Mouse (Mus musculus): ENCODE measurements around the gene Zmynd11. TPM values are rescaled to one million over a fixed set of nuclear protein-coding genes. Genes with fewer than 3 reads are reported as not detected.

Gene Zmynd11
- polyA plus RNA-seq (2012; rRNA removed), result 12.8 and 13.1 TPM in 2 replicates

DNA sequence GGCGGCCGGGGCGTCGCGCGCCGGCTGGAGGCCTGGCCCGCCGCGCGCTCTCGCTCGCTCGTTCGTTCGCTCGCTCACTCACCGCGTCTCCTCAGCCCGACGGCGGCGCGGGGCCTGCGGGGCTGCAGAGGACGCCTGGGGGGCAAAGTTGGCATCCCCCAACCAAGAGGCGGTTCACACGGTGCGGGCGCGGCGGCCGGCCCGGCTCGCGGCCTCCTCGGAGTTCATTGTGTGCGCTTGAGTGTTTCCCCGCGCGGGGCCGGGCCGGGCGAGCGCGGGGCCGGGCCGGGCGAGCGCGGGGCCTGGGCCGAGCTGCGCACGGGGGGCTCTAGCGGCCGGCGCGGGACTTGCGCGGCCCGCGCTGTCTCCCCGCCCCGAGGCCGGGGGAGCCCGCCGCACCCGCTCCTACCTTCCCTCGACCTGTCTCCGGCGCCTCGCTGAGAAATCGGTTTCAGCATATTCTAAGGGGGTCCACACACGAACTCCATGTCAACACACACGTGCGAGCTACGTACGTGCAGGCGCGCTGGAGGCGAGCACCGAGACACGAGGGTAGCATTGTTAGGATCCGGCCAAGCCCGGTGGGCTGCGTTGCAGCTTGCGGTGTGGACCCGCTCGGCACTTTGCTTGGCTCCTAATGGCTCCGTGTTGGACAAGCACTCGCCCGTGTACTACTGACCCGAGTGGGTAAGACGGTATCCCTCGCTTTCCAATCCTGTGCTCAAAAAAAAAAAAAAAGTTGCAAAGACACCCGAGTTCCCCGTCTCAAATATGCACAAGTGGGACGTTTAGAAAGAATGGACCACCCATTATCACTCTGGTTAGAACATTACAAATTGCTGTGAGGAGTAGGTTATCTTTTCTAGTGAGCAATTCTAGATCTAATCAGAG lies at the start of gene Zmynd11:
TSS of gene Zmynd11 (minus strand) at position 685 of the 891 bp plus-strand sequence.
- H3K27me3 ChIP-seq (ENCODE audit: control insufficient read depth, insufficient read depth, low read length), result no peaks in the 10 kb centered on the region
- no peak for TF ChIP-seq CTCF (IDR thresholded peaks at IDR 0.05; ENCODE audit: control insufficient read depth, insufficient read depth, insufficient replicate concordance, low read depth, low read length)
- TF ChIP-seq POLR2A (IDR thresholded peaks at IDR 0.05; ENCODE audit: control insufficient read depth, low read depth, low read length), result no peak
- peaks cover 4% of the 10 kb centered on the region for H3K4me1 ChIP-seq (ENCODE audit: control insufficient read depth, insufficient read depth, low read length)
- H3K4me3 ChIP-seq (ENCODE audit: control insufficient read depth, low read depth, low read length), result peak within 1 kb of the TSS; percentile 97
- H3K36me3 ChIP-seq (ENCODE audit: control insufficient read depth, insufficient read depth, low read length), result no peaks in the 10 kb centered on the region
- H3K27ac ChIP-seq (ENCODE audit: control insufficient read depth, insufficient read depth, low read depth, low read length), result peak within 1 kb of the TSS; percentile 90

DNA sequence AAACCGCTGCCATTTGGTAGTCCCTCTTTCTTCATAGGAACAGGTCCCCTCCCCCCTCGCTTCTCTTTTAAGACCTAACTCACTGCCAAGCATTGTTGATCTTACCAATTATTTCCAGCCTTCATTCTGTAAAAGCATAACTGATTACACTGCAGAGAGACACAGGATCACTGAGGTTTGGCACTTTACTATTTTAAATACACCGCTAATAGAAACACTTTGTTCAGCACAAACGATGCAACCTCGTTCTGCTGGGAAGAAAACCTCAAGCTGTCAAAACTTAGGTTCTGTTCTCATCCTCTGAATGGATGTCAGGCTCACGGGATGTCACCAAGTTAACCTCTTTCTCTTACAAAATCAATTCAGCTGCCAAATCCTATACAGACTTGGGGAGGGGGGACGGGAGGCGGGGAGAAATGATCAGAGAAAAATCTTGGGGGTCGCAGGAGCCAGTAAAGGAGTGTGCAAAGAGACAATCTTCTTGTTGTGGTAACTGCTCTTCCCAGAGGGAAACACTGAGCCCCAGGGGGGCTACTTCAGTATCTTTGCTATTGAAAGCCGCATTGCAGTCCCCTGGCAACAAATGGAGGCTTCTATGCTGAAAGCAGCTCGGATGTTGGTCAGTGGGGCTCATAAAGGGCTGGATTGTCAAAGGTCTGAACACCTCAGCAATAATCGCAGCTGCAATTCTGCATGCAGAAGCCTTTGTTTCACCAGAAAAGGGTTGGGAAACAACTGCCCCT lies 30.9 kb upstream of the Zmynd11 start:
- no peaks in the 10 kb centered on the region for H3K27me3 ChIP-seq (ENCODE audit: control insufficient read depth, insufficient read depth, low read length)
- H3K36me3 ChIP-seq (ENCODE audit: control insufficient read depth, insufficient read depth, low read length), result no peaks in the 10 kb centered on the region
- H3K27ac ChIP-seq (ENCODE audit: control insufficient read depth, insufficient read depth, low read depth, low read length), result no peak overlapping the region
- no peak for TF ChIP-seq CTCF (IDR thresholded peaks at IDR 0.05; ENCODE audit: control insufficient read depth, insufficient read depth, insufficient replicate concordance, low read depth, low read length)
- TF ChIP-seq POLR2A (IDR thresholded peaks at IDR 0.05; ENCODE audit: control insufficient read depth, low read depth, low read length), result no peak
- peaks cover 5% of the 10 kb centered on the region; the same call in 1 of the 2 replicates for H3K4me1 ChIP-seq (ENCODE audit: control insufficient read depth, insufficient read depth, low read length)
- H3K4me3 ChIP-seq (ENCODE audit: control insufficient read depth, low read depth, low read length), result no peak overlapping the region

DNA sequence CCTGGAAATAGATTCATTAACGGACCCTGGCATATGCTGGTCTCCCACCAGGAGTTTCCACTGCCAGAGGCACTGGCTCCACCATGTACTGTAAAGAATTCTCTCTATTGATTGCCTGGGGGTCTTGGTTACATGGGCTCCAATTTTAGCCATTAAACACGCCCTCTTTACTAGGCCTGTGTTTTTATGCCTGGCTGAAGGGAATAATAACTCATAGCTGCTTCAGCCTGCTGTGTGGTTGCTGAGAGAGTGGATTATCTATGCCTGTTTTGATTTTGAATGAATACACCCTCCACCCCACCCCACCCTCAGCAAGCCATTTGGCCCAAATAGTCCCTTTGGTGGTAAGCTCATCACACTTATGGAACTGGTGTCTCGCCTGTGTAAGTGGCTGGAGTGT lies 20.9 kb upstream of the Zmynd11 start:
- H3K27me3 ChIP-seq (ENCODE audit: control insufficient read depth, insufficient read depth, low read length), result no peaks in the 10 kb centered on the region
- H3K27ac ChIP-seq (ENCODE audit: control insufficient read depth, insufficient read depth, low read depth, low read length), result no peak overlapping the region
- no peaks in the 10 kb centered on the region for H3K4me1 ChIP-seq (ENCODE audit: control insufficient read depth, insufficient read depth, low read length)
- TF ChIP-seq POLR2A (IDR thresholded peaks at IDR 0.05; ENCODE audit: control insufficient read depth, low read depth, low read length) (no peak), CTCF (IDR thresholded peaks at IDR 0.05; ENCODE audit: control insufficient read depth, insufficient read depth, insufficient replicate concordance, low read depth, low read length) (no peak)
- no peaks in the 10 kb centered on the region for H3K36me3 ChIP-seq (ENCODE audit: control insufficient read depth, insufficient read depth, low read length)
- H3K4me3 ChIP-seq (ENCODE audit: control insufficient read depth, low read depth, low read length), result no peak overlapping the region

DNA sequence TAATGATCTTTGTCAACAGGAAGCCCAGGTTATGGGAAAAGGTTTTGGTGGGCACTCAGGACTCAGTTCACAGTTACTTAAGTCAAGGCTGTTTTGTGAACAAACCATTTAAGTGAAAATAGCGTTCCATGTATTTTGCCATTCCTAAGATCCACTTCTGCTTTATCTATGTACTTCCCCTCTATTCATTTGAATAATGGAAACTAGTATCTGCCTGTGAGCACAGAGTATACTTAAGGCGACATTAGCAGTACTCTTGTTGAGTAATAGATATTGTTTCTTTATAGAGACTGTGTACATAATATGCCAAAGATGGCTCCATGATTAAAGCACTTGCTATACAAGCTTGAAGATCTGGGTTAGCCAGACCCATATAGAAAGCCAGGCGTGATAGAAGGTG lies 18.6 kb upstream of the Zmynd11 start:
- no peak overlapping the region for H3K27ac ChIP-seq (ENCODE audit: control insufficient read depth, insufficient read depth, low read depth, low read length)
- H3K4me1 ChIP-seq (ENCODE audit: control insufficient read depth, insufficient read depth, low read length), result no peaks in the 10 kb centered on the region
- H3K4me3 ChIP-seq (ENCODE audit: control insufficient read depth, low read depth, low read length), result no peak overlapping the region
- TF ChIP-seq CTCF (IDR thresholded peaks at IDR 0.05; ENCODE audit: control insufficient read depth, insufficient read depth, insufficient replicate concordance, low read depth, low read length) (no peak), POLR2A (IDR thresholded peaks at IDR 0.05; ENCODE audit: control insufficient read depth, low read depth, low read length) (no peak)
- no peaks in the 10 kb centered on the region for H3K27me3 ChIP-seq (ENCODE audit: control insufficient read depth, insufficient read depth, low read length)
- H3K36me3 ChIP-seq (ENCODE audit: control insufficient read depth, insufficient read depth, low read length), result no peaks in the 10 kb centered on the region

DNA sequence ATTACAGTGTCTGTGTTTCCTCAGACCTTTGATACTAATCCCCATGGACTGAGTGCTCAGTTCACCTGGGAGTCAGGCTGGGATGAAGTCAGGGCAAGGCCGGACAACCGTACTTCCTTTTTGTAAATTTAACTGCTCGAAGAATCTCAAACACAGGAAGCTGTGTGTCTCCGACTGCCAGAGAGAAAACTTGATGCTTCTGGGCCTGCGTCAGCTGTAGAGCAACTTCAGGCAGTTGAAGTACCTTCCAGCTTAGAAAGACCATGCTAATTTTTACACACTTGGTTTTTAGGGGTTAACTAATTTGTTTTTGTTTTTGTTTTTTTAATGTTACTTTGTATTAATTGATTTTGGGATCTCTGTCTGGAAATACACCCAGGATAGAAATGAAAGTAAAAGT lies 10.8 kb upstream of the Zmynd11 start:
- Histone ChIP-seq H3K4me1 (ENCODE audit: control insufficient read depth, insufficient read depth, low read length) (no peaks in the 10 kb centered on the region), H3K36me3 (ENCODE audit: control insufficient read depth, insufficient read depth, low read length) (no peaks in the 10 kb centered on the region), H3K27me3 (ENCODE audit: control insufficient read depth, insufficient read depth, low read length) (no peaks in the 10 kb centered on the region), H3K27ac (ENCODE audit: control insufficient read depth, insufficient read depth, low read depth, low read length) (no peak overlapping the region), H3K4me3 (ENCODE audit: control insufficient read depth, low read depth, low read length) (no peak overlapping the region)
- no peak for TF ChIP-seq CTCF (IDR thresholded peaks at IDR 0.05; ENCODE audit: control insufficient read depth, insufficient read depth, insufficient replicate concordance, low read depth, low read length)
- no peak for TF ChIP-seq POLR2A (IDR thresholded peaks at IDR 0.05; ENCODE audit: control insufficient read depth, low read depth, low read length)

DNA sequence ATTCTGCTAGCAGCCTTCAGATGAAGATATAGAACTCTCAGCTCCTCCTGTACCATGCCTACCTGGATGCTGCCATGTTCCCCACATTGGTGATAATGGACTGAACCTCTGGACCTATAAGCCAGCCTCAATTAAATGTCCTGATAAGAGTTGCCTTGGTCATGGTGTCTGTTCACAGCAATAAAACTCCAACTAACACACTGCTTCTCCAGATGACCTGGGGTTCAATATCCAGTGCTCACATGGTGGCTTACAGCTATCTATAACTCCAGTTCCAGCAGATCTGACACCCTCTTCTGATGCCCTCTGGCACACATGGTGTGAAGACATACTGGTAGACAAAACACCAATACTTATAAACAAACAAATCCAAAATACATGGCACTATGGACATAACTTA lies 8.9 kb upstream of the Zmynd11 start:
- Histone ChIP-seq H3K4me3 (ENCODE audit: control insufficient read depth, low read depth, low read length) (no peak overlapping the region), H3K4me1 (ENCODE audit: control insufficient read depth, insufficient read depth, low read length) (no peaks in the 10 kb centered on the region), H3K27ac (ENCODE audit: control insufficient read depth, insufficient read depth, low read depth, low read length) (no peak overlapping the region), H3K27me3 (ENCODE audit: control insufficient read depth, insufficient read depth, low read length) (no peaks in the 10 kb centered on the region), H3K36me3 (ENCODE audit: control insufficient read depth, insufficient read depth, low read length) (no peaks in the 10 kb centered on the region)
- TF ChIP-seq CTCF (IDR thresholded peaks at IDR 0.05; ENCODE audit: control insufficient read depth, insufficient read depth, insufficient replicate concordance, low read depth, low read length) (no peak), POLR2A (IDR thresholded peaks at IDR 0.05; ENCODE audit: control insufficient read depth, low read depth, low read length) (no peak)

DNA sequence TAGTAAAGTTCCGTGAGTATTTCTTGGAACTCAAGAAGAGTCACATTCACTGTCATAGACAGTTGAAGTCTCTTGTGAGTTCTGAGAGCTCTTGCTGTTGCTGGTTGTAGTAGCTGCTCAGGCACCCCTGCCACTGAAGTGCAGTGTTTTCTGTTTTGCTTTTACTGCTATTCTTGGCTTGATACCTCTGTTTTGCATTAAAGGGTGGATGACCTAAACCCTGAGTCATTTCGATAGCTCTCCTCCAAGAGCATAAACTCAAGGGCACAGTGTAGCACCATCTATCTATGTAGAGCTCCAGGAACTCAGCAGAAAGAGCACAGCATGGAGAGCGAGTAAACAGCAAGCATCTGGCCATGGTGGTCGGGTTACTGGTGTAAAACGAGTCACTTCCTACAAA lies 2.1 kb upstream of the Zmynd11 start:
- Histone ChIP-seq H3K36me3 (ENCODE audit: control insufficient read depth, insufficient read depth, low read length) (no peaks in the 10 kb centered on the region), H3K27ac (ENCODE audit: control insufficient read depth, insufficient read depth, low read depth, low read length) (no peak overlapping the region), H3K4me3 (ENCODE audit: control insufficient read depth, low read depth, low read length) (no peak overlapping the region), H3K4me1 (ENCODE audit: control insufficient read depth, insufficient read depth, low read length) (peaks cover 4% of the 10 kb centered on the region), H3K27me3 (ENCODE audit: control insufficient read depth, insufficient read depth, low read length) (no peaks in the 10 kb centered on the region)
- no peak for TF ChIP-seq POLR2A (IDR thresholded peaks at IDR 0.05; ENCODE audit: control insufficient read depth, low read depth, low read length)
- no peak for TF ChIP-seq CTCF (IDR thresholded peaks at IDR 0.05; ENCODE audit: control insufficient read depth, insufficient read depth, insufficient replicate concordance, low read depth, low read length)
